Comparison of ENCODE assay signal across 13 mouse cellular contexts in genomic region chr6:108852986-108853385, GRCm38 (mm10).
A peak's percentile ranks its signal among the peaks of the same experiment; 100 is the strongest.
DNase-seq lines count a peak whose midpoint lies in the region.
"Had no signal": no experiment of that assay in that cellular context is flagged by ENCODE, and none has a peak within 500 bp of the region (broad histone marks: within the 10 kb centered on the region; RNA-seq: fewer than 3 reads in every experiment).

No protein-coding gene starts in this region.

- peak; percentile 46 for DNase-seq in heart, adult 11 months
- DNase-seq in heart, adult 9 months (ENCODE audit: low spot score in 2 of 2): no peak
- DNase-seq in cerebellum, adult 18-20 months: peak; percentile 16 to 20
- peak; percentile 20 for DNase-seq in cerebellum, adult 9-11 months
- DNase-seq in cerebellum, postnatal 36 days: peak; percentile 20 to 21
- DNase-seq in kidney, adult 18-20 months: no peak
- no peak for DNase-seq in right cerebral cortex, postnatal 4 days
- DNase-seq: adrenal gland, postnatal 14 days; embryo, embryonic 11 days; gastrocnemius, postnatal 36 days; heart, adult 18-20 months; heart, postnatal 4 days; kidney, adult 9 months had no signal

Comparison
In these comparisons a context has a peak if more than half of its experiments do, and no peak if none do; other contexts are left out.
1. DNase-seq: peak in heart, adult 11 months (single experiment), cerebellum, adult 18-20 months (2 of 2), cerebellum, adult 9-11 months (single experiment) and cerebellum, postnatal 36 days (2 of 2); none in heart, adult 9 months (0 of 2), kidney, adult 18-20 months (single experiment) and right cerebral cortex, postnatal 4 days (single experiment).